Mouse (Mus musculus) small intestine, adult 2 months (tissue): ENCODE results near the gene Klc1. TPM values are rescaled to one million over a fixed set of nuclear protein-coding genes. Genes with fewer than 3 reads are reported as not detected.
A peak's percentile ranks its signal among the peaks of the same experiment; 100 is the strongest.
"Not testable (repeated sequence)": the region's sequence is repeated elsewhere in the genome, so short reads cannot be mapped to it uniquely, and the experiment has no call there.

ENCODE experiments used
- H3K27ac ChIP-seq: fragments of 200-500 bp; 2 replicates; pipeline ENCODE4 v1.5.1; 2012; ENCODE audit warnings: low read depth, low read length, control low read depth, inconsistent platforms; ENCODE audit not compliant: insufficient read depth
- H3K27me3 ChIP-seq: fragments of 200-500 bp; 2 replicates; pipeline ENCODE4 v1.6.1; 2012; ENCODE audit warnings: mild to moderate bottlenecking, moderate library complexity, low read length, inconsistent platforms; ENCODE audit not compliant: control insufficient read depth, insufficient read depth
- H3K36me3 ChIP-seq: fragments of 200-500 bp; 2 replicates; pipeline ENCODE4 v1.6.1; 2012; ENCODE audit warnings: mild to moderate bottlenecking, low read length, control low read depth, inconsistent platforms; ENCODE audit not compliant: control insufficient read depth, insufficient read depth
- H3K4me1 ChIP-seq: fragments of 200-500 bp; 2 replicates; pipeline ENCODE4 v1.6.1; 2012; ENCODE audit warnings: low read length, inconsistent platforms, mixed read lengths; ENCODE audit not compliant: control insufficient read depth, insufficient read depth, insufficient read length
- H3K4me3 ChIP-seq: fragments of 200-500 bp; 2 replicates; pipeline ENCODE4 v1.5.1; 2012; ENCODE audit warnings: low read depth, mild to moderate bottlenecking, control low read depth, inconsistent platforms, low read length, moderate library complexity
- CTCF ChIP-seq: fragments of 200-500 bp; IDR thresholded peaks from 2 replicates; pipeline ENCODE4 v1.5.1; 2012; ENCODE audit warnings: low read depth, mild to moderate bottlenecking, control low read depth, inconsistent platforms, low read length, moderate library complexity, mixed read lengths; ENCODE audit not compliant: insufficient replicate concordance, insufficient read length; ENCODE audit errors: extremely low read depth
- POLR2A ChIP-seq: fragments of 200-500 bp; IDR thresholded peaks from 2 replicates; pipeline ENCODE4 v1.6.1; 2012; ENCODE audit warnings: low read depth, mild to moderate bottlenecking, control low read depth, inconsistent platforms, low read length, moderate library complexity
- WGBS: fragments of 180-500 bp; shearing (Covaris S2); methylation state at CpG from one replicate; pipeline ENCODE4 v1.1.7; 2018; 5-methylcytosine and 5-hydroxymethylcytosine counted together
- polyA plus RNA-seq: library from polyadenylated mRNA; depleted of rRNA; stranded (reverse); fragments of >200 nt; gene quantifications from 2 replicates; pipeline ENCODE4 v1.2.3, GENCODE M21; 2012; rRNA removed

Gene Klc1
- 37.2 and 55.8 TPM in 2 replicates for polyA plus RNA-seq

GRCm38 (mm10) chr12:111758381-111759175 lies at the start of gene Klc1:
Gene Klc1, plus strand, starts transcription at chr12:111758849.
- Histone ChIP-seq H3K4me1 (peaks cover 14% of the 10 kb centered on the region), H3K27ac (peak within 1 kb of the TSS; percentile 81), H3K27me3 (no peaks in the 10 kb centered on the region), H3K36me3 (peaks cover 3% of the 10 kb centered on the region), H3K4me3 (peak within 1 kb of the TSS; percentile 88)
- TF ChIP-seq POLR2A = peak; percentile 69
- no peak for TF ChIP-seq CTCF
- WGBS = under 1% methylated on average over 78 of the region's 85 CpGs

- Histone ChIP-seq H3K4me1 (peaks cover 6% of the 10 kb centered on the region), H3K36me3 (peaks cover 21% of the 10 kb centered on the region), H3K27ac (no peak overlapping the region), H3K27me3 (no peaks in the 10 kb centered on the region), H3K4me3 (no peak overlapping the region)
- TF ChIP-seq POLR2A = no peak
- TF ChIP-seq CTCF = no peak
- 71% methylated on average over 10 of the region's 10 CpGs for WGBS
Measured at GRCm38 (mm10) chr12:111710091-111710490, 48.6 kb upstream of the Klc1 start.

- Histone ChIP-seq H3K36me3 (peaks cover 21% of the 10 kb centered on the region), H3K27ac (peak overlapping the region; percentile 18; the same call in 1 of the 2 replicates), H3K4me3 (peak overlapping the region; percentile 90), H3K27me3 (no peaks in the 10 kb centered on the region), H3K4me1 (peaks cover 6% of the 10 kb centered on the region; the same call in 1 of the 2 replicates)
- TF ChIP-seq POLR2A (no peak), CTCF (no peak)
- under 1% methylated on average over 33 of the region's 33 CpGs for WGBS
Measured at GRCm38 (mm10) chr12:111712476-111712875, 46.2 kb upstream of the Klc1 start.

DNA sequence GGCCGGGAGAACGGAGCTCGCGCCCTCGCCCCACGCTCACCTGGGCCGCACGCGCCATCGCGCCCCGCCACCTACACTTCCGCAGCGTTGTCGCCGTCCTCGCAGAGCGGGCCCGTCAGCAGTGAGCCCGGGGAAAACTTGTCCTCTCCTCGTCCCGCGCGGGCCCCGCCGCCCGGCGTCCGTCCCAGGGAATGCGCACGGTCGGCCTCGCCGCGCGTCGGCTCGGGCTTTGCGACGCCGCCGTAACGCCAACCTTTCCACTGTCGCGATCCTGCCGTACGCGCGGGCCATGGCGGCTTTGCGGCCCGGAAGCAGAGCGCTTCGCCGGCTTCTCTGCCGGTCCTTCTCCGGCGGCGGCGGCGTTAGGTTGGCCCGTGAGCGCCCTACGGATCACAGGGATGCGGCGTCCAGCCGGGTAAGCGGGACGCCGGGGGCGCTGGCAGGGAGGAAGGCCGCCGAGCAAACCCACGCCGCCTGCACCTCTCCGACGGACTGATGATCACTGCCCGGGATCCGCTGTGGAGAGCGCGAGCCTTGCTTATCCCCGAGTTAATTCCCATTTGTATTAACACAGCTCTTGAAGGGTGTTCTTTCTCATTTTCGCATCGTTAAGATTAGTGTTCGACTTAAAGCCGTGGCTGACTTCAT lies 45.5 kb upstream of the Klc1 start, which contains the start of the genes Bag5 and Apopt1:
Gene Bag5, minus strand, starts transcription at position 254 of the 648 bp plus-strand sequence.
Gene Apopt1, plus strand, starts transcription at position 258 of the 648 bp plus-strand sequence.
- Histone ChIP-seq H3K27me3 (no peaks in the 10 kb centered on the region), H3K4me1 (peaks cover 6% of the 10 kb centered on the region; the same call in 1 of the 2 replicates), H3K36me3 (peaks cover 18% of the 10 kb centered on the region), H3K27ac (peak within 1 kb of the TSS; percentile 27; the same call in 1 of the 2 replicates), H3K4me3 (peak within 1 kb of the TSS; percentile 90)
- WGBS = under 1% methylated on average over 86 of the region's 86 CpGs
- TF ChIP-seq CTCF (no peak), POLR2A (peak; percentile 83)

GRCm38 (mm10) chr12:111713880-111714279 lies 44.8 kb upstream of the Klc1 start:
- H3K4me3 ChIP-seq, H3K27me3 ChIP-seq, H3K27ac ChIP-seq, H3K4me1 ChIP-seq: not testable (repeated sequence)
- peaks cover 13% of the 10 kb centered on the region for H3K36me3 ChIP-seq
- 43% methylated on average over 6 of the region's 6 CpGs for WGBS

DNA sequence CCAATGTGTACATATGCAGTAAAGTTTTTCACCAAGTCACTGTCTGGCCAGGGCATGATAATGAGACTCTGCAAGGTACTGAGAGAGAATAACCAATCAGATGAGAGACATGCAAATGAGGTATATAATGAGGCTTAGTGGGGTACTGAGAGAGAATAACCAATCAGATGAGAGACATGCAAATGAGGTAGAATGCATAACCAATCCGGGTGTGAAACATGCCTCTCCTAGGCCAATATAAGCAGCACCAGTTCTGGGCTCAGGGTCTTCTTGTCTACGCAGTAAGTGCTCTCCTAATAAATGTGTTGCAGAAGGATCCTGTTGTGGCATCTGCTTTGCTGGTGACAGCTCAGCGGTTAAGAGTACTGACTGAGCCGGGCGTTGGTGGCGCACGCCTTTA lies 42.1 kb upstream of the Klc1 start:
- Histone ChIP-seq H3K4me1 (peaks cover 6% of the 10 kb centered on the region; the same call in 1 of the 2 replicates), H3K4me3 (no peak overlapping the region), H3K36me3 (no peaks in the 10 kb centered on the region), H3K27ac (no peak overlapping the region), H3K27me3 (no peaks in the 10 kb centered on the region)
- over 99% methylated on average over 7 of the region's 7 CpGs for WGBS
- TF ChIP-seq POLR2A = no peak
- TF ChIP-seq CTCF = no peak

DNA sequence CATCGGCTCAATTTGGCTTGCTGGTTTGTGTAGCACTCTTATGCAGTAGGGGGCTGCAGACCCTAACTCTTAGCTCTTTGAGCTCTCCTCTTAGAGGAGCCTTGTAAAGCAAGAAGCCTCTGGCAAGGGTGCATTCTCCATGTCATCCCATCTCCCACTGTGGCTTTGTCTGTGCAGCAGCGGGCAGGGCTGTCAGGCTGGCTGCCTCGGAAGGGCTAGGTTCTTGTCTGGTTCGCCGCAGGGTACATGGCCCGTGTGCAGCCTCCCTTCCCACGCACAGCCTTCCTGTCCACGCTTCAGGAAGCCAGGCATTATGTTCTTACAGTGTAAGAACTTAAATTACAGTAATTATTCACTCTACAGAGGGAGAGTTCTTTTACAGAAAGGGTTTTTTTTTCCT lies 40.0 kb upstream of the Klc1 start:
- WGBS = 73% methylated on average over 8 of the region's 8 CpGs

More for the DNA sequence above, 40.0 kb upstream of the Klc1 start:
- Histone ChIP-seq H3K27ac (no peak overlapping the region), H3K4me3 (no peak overlapping the region), H3K36me3 (peaks cover 4% of the 10 kb centered on the region; the same call in 1 of the 2 replicates), H3K27me3 (no peaks in the 10 kb centered on the region), H3K4me1 (no peaks in the 10 kb centered on the region)
- TF ChIP-seq POLR2A (no peak), CTCF (no peak)
